Mouse (Mus musculus) embryonic facial prominence, embryonic 11.5 days (tissue): ENCODE measurements around the gene Csl. TPM values are rescaled to one million over a fixed set of nuclear protein-coding genes. Genes with fewer than 3 reads are reported as not detected.

Source experiments
- ATAC-seq: fragments of 200-750 bp; cut with Nextera tagmentation; replicated peaks from 2 replicates; pipeline ENCODE4 v1.8.0; 2017; ENCODE audit warnings: low read depth; ENCODE audit not compliant: insufficient number of reproducible peaks, low FRiP score, low TSS enrichment
- DNase-seq: peaks from one replicate; pipeline ENCODE4 v3.0.0-alpha.2; 2015; ENCODE audit warnings: low spot score
- H3K27ac ChIP-seq: fragments of 300-500 bp; sonication (generic); replicated peaks from 2 replicates; pipeline ENCODE4 v1.5.1; 2014; ENCODE audit warnings: mild to moderate bottlenecking, low read depth, low read length, control low read depth
- H3K27me3 ChIP-seq: fragments of 300-500 bp; sonication (generic); 2 replicates; pipeline ENCODE4 v1.6.1; 2014; ENCODE audit warnings: mild to moderate bottlenecking, low read length, moderate library complexity, mixed read lengths; ENCODE audit not compliant: control insufficient read depth, insufficient read depth
- H3K36me3 ChIP-seq: fragments of 300-500 bp; sonication (generic); replicated peaks from 2 replicates; pipeline ENCODE4 v1.6.1; 2014; ENCODE audit warnings: low read depth, mild to moderate bottlenecking, low read length, moderate library complexity, mixed read lengths; ENCODE audit not compliant: control insufficient read depth, insufficient read depth
- H3K4me1 ChIP-seq: fragments of 300-500 bp; sonication (generic); 2 replicates; pipeline ENCODE4 v1.6.1; 2014; ENCODE audit warnings: low read length, mixed read lengths; ENCODE audit not compliant: control insufficient read depth, insufficient read depth
- H3K4me2 ChIP-seq: fragments of 300-500 bp; sonication (generic); 2 replicates; pipeline ENCODE4 v1.6.1; 2014; ENCODE audit warnings: low read depth, mild to moderate bottlenecking, control low read depth, low read length, moderate library complexity
- H3K4me3 ChIP-seq: fragments of 300-500 bp; sonication (generic); 2 replicates; pipeline ENCODE4 v1.5.1; 2014; ENCODE audit warnings: low read depth, low read length, control low read depth
- H3K9ac ChIP-seq: fragments of 300-500 bp; sonication (generic); replicated peaks from 2 replicates; pipeline ENCODE4 v1.6.1; 2014; ENCODE audit warnings: mild to moderate bottlenecking, control low read depth, low read length
- H3K9me3 ChIP-seq: fragments of 300-500 bp; sonication (generic); replicated peaks from 2 replicates; pipeline ENCODE4 v1.6.1; 2016; ENCODE audit warnings: mild to moderate bottlenecking, low read length, inconsistent platforms, mixed read lengths; ENCODE audit not compliant: control insufficient read depth
- WGBS: fragments of 180-500 bp; shearing (Covaris S2); extraction: QIAGEN DNeasy Blood & Tissue Kit; methylation state at CpG from one replicate; pipeline ENCODE4 v1.1.7; 2014; 5-methylcytosine and 5-hydroxymethylcytosine counted together
- polyA plus RNA-seq: library from polyadenylated mRNA; unstranded; fragments of >200 nt; fragmentation: Nextera tagmentation; extraction: Ambion mirVana; gene quantifications from 2 replicates; pipeline ENCODE4 v1.2.1, GENCODE M21; 2014

The Csl gene
- 0.10 and 0.17 TPM in 2 replicates for polyA plus RNA-seq

GRCm38 (mm10) chr10:99759558-99759957, at the start of gene Csl:
TSS of gene Csl (minus strand) at chr10:99759658.
- 96% methylated on average over 9 of the region's 9 CpGs for WGBS
- no peak for ATAC-seq
- no peaks in the 10 kb centered on the region for H3K9me3 ChIP-seq

DNA sequence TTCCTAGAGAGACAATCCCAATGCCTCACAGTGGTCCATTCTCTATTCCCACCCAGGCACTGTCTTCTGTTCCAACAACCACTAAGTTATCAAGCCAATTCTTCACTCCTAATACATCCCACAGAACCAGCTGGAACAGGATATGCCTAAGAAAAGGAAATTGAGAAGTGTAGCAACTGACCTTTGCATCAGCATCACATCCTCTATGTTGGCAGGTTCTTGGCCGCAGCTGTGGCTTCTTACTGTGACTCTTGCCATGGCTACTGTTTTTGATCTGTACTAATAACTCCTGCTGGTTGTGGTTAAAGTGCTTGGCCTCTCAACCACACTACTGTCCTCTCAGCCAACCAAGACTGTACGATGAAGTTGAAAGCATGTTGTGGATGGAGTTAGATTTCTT, 30.0 kb upstream of the Csl start:
- ATAC-seq = no peak
- WGBS = 81% methylated on average over 2 of the region's 2 CpGs
- H3K27me3 ChIP-seq = no peaks in the 10 kb centered on the region
- no peak overlapping the region for H3K9ac ChIP-seq
- H3K36me3 ChIP-seq = no peaks in the 10 kb centered on the region
- H3K4me3 ChIP-seq = no peak overlapping the region
- no peaks in the 10 kb centered on the region for H3K9me3 ChIP-seq
- no peak overlapping the region for H3K4me2 ChIP-seq
- H3K27ac ChIP-seq = no peak overlapping the region
- H3K4me1 ChIP-seq = no peaks in the 10 kb centered on the region
- DNase-seq = no peak

More at GRCm38 (mm10) chr10:99759558-99759957, at the start of gene Csl:
- H3K4me3 ChIP-seq = no peak within 1 kb of the TSS
- no peak within 1 kb of the TSS for H3K9ac ChIP-seq
- H3K4me1 ChIP-seq = no peaks in the 10 kb centered on the region
- no peaks in the 10 kb centered on the region for H3K36me3 ChIP-seq
- no peak for DNase-seq
- H3K27ac ChIP-seq = no peak within 1 kb of the TSS
- H3K4me2 ChIP-seq = no peak within 1 kb of the TSS
- no peaks in the 10 kb centered on the region for H3K27me3 ChIP-seq

DNA sequence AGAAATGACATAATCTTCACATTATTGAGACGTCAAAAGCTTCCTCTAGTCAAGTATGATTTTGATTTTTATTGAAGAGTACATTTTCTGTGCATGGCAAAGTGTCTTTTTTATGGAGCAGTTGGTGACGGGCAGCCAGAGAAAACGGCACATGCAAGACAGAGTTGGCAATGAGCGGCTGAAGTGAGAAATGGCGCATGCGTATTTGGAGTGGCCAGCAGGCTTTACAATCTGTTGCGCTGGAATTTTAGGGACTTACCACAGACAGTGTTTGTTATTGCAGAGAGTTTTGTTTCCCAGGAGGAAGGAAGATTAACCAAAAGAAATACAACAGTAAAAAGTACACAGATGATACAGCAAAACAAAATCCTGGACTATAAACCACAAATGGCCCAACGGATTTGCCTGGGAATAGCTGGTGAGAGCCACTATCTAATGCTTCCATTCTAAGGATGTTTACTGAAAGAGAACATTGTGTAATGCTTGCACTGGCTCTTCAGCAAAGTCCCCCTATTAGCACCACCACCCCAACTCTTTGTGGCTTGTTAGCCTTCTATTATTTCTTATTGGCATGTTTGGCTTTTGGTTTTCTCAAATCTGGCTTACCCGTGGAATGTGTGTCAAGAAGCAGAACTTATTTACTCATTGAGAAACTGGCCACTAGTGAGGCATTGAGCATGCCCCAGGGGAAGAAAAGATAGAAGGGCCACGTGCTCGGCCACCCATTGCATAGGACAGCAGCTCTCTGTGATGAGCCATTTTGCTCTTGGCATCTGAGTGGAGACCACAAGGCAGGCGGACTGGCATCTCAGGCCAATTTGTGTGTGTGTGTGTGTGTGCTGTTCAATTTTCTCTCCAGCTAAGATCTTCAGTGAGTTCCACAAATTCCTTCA, 15.0 kb upstream of the Csl start:
- Histone ChIP-seq H3K27me3 (no peaks in the 10 kb centered on the region), H3K9ac (no peak overlapping the region), H3K4me2 (no peak overlapping the region), H3K9me3 (no peaks in the 10 kb centered on the region), H3K4me3 (no peak overlapping the region), H3K36me3 (no peaks in the 10 kb centered on the region), H3K4me1 (no peaks in the 10 kb centered on the region), H3K27ac (no peak overlapping the region)
- DNase-seq (no peak), ATAC-seq (no peak)
- 87% methylated on average over 12 of the region's 12 CpGs for WGBS

DNA sequence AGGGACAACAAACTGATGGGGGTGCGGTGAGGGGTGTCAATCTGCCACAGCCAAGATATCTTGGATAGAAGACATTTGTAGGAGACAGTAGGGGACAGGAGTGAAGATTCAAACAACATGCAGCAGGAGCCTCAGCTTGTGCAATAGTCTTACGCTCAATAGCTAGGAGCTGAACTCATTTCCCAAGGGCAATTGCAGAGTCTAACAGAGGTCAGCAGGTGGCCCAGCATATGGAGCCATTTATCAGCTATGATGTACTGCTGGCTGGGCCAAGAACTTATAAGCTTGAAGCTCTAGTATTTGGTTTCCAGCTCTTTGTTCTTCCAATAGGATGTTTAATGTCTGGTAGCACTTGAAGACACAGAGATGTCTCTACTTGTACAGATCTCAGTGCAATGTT, 9.3 kb downstream of the Csl start:
- no peaks in the 10 kb centered on the region for H3K9me3 ChIP-seq
- H3K27ac ChIP-seq = no peak overlapping the region
- ATAC-seq = no peak
- no peaks in the 10 kb centered on the region for H3K4me1 ChIP-seq
- H3K9ac ChIP-seq = no peak overlapping the region
- H3K36me3 ChIP-seq = no peaks in the 10 kb centered on the region
- H3K27me3 ChIP-seq = no peaks in the 10 kb centered on the region
- WGBS = 61% methylated on average over 2 of the region's 2 CpGs
- no peak overlapping the region for H3K4me2 ChIP-seq
- DNase-seq = peak; percentile 11
- H3K4me3 ChIP-seq = no peak overlapping the region

GRCm38 (mm10) chr10:99748668-99749260, 10.7 kb downstream of the Csl start:
- DNase-seq (no peak), ATAC-seq (no peak)
- no peak overlapping the region for H3K4me3 ChIP-seq
- H3K9ac ChIP-seq = no peak overlapping the region
- H3K27me3 ChIP-seq = no peaks in the 10 kb centered on the region
- H3K36me3 ChIP-seq = no peaks in the 10 kb centered on the region
- WGBS = 73% methylated on average over 2 of the region's 2 CpGs
- no peak overlapping the region for H3K27ac ChIP-seq
- no peaks in the 10 kb centered on the region for H3K4me1 ChIP-seq
- H3K9me3 ChIP-seq = no peaks in the 10 kb centered on the region
- H3K4me2 ChIP-seq = no peak overlapping the region

DNA sequence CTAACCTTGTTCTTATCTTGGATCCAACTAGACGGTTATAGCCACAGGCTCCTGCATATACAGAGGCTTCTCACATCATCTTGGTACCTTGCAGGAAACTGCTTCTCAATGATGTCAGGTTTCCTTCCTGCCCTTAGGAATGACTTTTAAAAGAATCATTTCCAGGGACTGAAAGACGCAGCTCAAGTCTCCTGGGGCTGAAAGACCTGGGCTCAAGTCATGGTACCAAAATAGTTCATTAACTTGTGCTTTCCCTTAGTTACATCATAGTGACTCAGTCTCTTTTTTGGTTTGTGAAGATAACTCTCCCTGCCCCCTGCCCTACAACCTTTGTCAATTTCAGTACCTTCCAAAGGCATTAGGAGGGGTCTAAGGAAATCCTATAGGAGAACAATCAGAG, 11.4 kb downstream of the Csl start:
- no peak for DNase-seq
- Histone ChIP-seq H3K27ac (no peak overlapping the region), H3K9ac (no peak overlapping the region), H3K4me1 (no peaks in the 10 kb centered on the region), H3K36me3 (no peaks in the 10 kb centered on the region), H3K9me3 (no peaks in the 10 kb centered on the region), H3K27me3 (no peaks in the 10 kb centered on the region), H3K4me3 (no peak overlapping the region), H3K4me2 (no peak overlapping the region)
- WGBS = 54% methylated on average over 2 of the region's 2 CpGs
- no peak for ATAC-seq

- ATAC-seq (no peak), DNase-seq (no peak)
- Histone ChIP-seq H3K4me3 (no peak overlapping the region), H3K27ac (no peak overlapping the region), H3K36me3 (no peaks in the 10 kb centered on the region), H3K4me1 (no peaks in the 10 kb centered on the region), H3K27me3 (no peaks in the 10 kb centered on the region), H3K4me2 (no peak overlapping the region), H3K9ac (no peak overlapping the region), H3K9me3 (no peaks in the 10 kb centered on the region)
Measured at GRCm38 (mm10) chr10:99741609-99742280, 17.7 kb downstream of the Csl start.

DNA sequence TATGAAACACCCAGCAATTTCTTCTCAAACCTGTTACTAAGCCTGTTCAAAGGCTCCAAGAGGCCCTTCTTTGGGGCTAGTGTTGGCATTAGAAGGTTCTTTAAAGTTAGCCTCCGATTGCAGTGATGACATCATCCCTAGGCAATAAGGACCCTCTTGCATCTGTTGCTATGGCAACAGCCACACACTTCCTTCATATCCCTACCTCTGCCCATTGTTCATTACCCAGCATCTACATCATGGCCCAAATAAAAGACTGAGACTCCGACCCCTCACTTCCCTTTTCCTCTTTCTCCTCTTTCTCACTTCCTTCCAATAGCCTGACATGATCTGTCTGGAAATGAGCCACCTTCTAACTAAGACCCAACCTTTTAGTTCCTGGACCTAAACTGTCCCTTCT, 46.3 kb downstream of the Csl start:
- ATAC-seq = no peak
- WGBS = 74% methylated on average over 2 of the region's 2 CpGs

More for the DNA sequence above, 46.3 kb downstream of the Csl start:
- Histone ChIP-seq H3K27ac (no peak overlapping the region), H3K9ac (no peak overlapping the region), H3K4me1 (no peaks in the 10 kb centered on the region), H3K9me3 (no peaks in the 10 kb centered on the region), H3K36me3 (no peaks in the 10 kb centered on the region), H3K4me3 (no peak overlapping the region), H3K4me2 (no peak overlapping the region), H3K27me3 (no peaks in the 10 kb centered on the region)
- no peak for DNase-seq
